Mouse (Mus musculus) liver, postnatal 0 days (tissue): ENCODE measurements around the gene Lce3e. TPM values are rescaled to one million over a fixed set of nuclear protein-coding genes. Genes with fewer than 3 reads are reported as not detected.

Experiments
- ATAC-seq: fragments of 200-750 bp; cut with Nextera tagmentation; 2 replicates; pipeline ENCODE4 v1.8.0; 2017; ENCODE audit warnings: mild to moderate bottlenecking, moderate library complexity
- DNase-seq: peaks from one replicate; pipeline ENCODE4 v3.0.0-alpha.2; 2016
- H3K27ac ChIP-seq: fragments of 300-500 bp; sonication (generic); 2 replicates; pipeline ENCODE4 v1.5.1; 2014; ENCODE audit warnings: antibody characterized with exemption, moderate library complexity, mild to moderate bottlenecking, low read depth
- H3K27me3 ChIP-seq: fragments of 300-500 bp; sonication (generic); 2 replicates; pipeline ENCODE4 v1.6.1; 2014; ENCODE audit warnings: low read length, control low read depth, mixed read lengths; ENCODE audit not compliant: insufficient read depth
- H3K36me3 ChIP-seq: fragments of 300-500 bp; sonication (generic); replicated peaks from 2 replicates; pipeline ENCODE4 v1.6.1; 2014; ENCODE audit warnings: mild to moderate bottlenecking, control low read depth, low read length, moderate library complexity, mixed read lengths; ENCODE audit not compliant: insufficient read depth
- H3K4me1 ChIP-seq: fragments of 300-500 bp; sonication (generic); 2 replicates; pipeline ENCODE4 v1.6.1; 2014; ENCODE audit warnings: antibody characterized with exemption, mild to moderate bottlenecking, control low read depth; ENCODE audit not compliant: insufficient read depth
- H3K4me2 ChIP-seq: fragments of 300-500 bp; sonication (generic); 2 replicates; pipeline ENCODE4 v1.6.1; 2014; ENCODE audit warnings: low read depth, mild to moderate bottlenecking, low read length, moderate library complexity, mixed read lengths
- H3K4me3 ChIP-seq: fragments of 300-500 bp; sonication (generic); 2 replicates; pipeline ENCODE4 v1.5.1; 2014; ENCODE audit warnings: low read depth, low read length
- H3K9ac ChIP-seq: fragments of 300-500 bp; sonication (generic); replicated peaks from 2 replicates; pipeline ENCODE4 v1.6.1; 2014; ENCODE audit warnings: mild to moderate bottlenecking, moderate library complexity
- H3K9me3 ChIP-seq: fragments of 300-500 bp; sonication (generic); 2 replicates; pipeline ENCODE4 v1.6.1; 2016; ENCODE audit warnings: mild to moderate bottlenecking, control low read depth, low read length, mixed read lengths
- CTCF ChIP-seq: sonication (generic); IDR thresholded peaks from 2 replicates; pipeline ENCODE4 v1.5.1; 2016; ENCODE audit warnings: antibody characterized with exemption, low read depth
- EP300 ChIP-seq: IDR thresholded peaks from 2 replicates; pipeline ENCODE4 v1.6.1; 2016; ENCODE audit warnings: antibody characterized with exemption, low read depth, mild to moderate bottlenecking
- WGBS: fragments of 180-500 bp; shearing (Covaris S2); extraction: QIAGEN DNeasy Blood & Tissue Kit; methylation state at CpG from one replicate; pipeline ENCODE4 v1.1.7; 2014; ENCODE audit not compliant: insufficient replicate concordance; 5-methylcytosine and 5-hydroxymethylcytosine counted together
- polyA plus RNA-seq: library from polyadenylated mRNA; unstranded; fragments of >200 nt; fragmentation: Nextera tagmentation; extraction: Ambion mirVana; gene quantifications from 2 replicates; pipeline ENCODE4 v1.2.1, GENCODE M21; 2015

Lce3e gene
- polyA plus RNA-seq, 1 experiment from 2014 or later: not detected

DNA sequence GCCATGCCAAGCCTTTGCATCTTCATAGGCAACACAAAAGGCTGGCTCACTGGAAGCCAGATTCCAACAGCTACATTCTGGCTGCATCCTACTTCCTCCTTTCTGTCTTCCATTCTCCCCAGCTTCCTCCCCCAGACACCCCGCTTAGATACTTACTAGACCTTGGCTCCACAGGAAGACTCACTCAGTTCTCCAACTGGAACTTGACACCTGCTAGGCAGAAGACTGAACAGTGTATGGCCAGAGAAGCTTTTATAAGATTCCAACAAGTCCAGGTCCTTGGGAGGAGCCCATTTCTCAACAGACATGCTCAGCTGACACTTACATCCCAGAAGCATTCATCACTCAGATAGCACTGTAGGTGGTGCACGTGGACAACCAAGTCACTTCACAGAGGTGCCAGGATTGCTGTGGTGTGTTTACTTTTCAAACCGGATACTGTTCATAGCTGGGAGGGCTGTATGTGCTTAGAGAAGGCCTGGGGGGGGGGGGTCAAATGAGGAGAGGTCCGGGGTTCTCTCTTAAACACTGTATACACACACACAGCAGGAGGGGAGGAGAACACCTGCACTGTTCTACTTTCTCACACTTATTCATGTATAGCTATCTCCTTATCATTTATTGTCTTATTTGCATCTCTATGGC, 48.7 kb downstream of the Lce3e start, which contains the start of gene Crct1:
Crct1 (minus strand) TSS at position 228 of the 645 bp plus-strand sequence.
- H3K27me3 ChIP-seq: no peaks in the 10 kb centered on the region
- H3K4me2 ChIP-seq: peak within 1 kb of the TSS; percentile 68
- no peak within 1 kb of the TSS for H3K9ac ChIP-seq
- TF ChIP-seq EP300: no peak
- TF ChIP-seq CTCF: no peak
- H3K36me3 ChIP-seq: no peaks in the 10 kb centered on the region
- no peak for ATAC-seq
- no peak within 1 kb of the TSS for H3K27ac ChIP-seq
- H3K9me3 ChIP-seq: no peaks in the 10 kb centered on the region
- no peak for DNase-seq
- peak within 1 kb of the TSS; percentile 35 for H3K4me3 ChIP-seq
- no peaks in the 10 kb centered on the region for H3K4me1 ChIP-seq
- 45% methylated on average over 4 of the region's 4 CpGs for WGBS

Other genes with a start within 250 kb of the Lce3e start
- not detected in 2 replicates for gene Lce1f, start 246.7 kb upstream of the Lce3e start, polyA plus RNA-seq
- gene Gm38119, start 228.0 kb upstream of the Lce3e start, polyA plus RNA-seq: not detected in 2 replicates
- not detected in 2 replicates for gene Lce1g, start 214.7 kb upstream of the Lce3e start, polyA plus RNA-seq
- not detected in 2 replicates for gene Lce1h, start 202.0 kb upstream of the Lce3e start, polyA plus RNA-seq
- not detected in 2 replicates for gene Lce1i, start 188.2 kb upstream of the Lce3e start, polyA plus RNA-seq
- not detected in 2 replicates for gene Lce1j, start 176.5 kb upstream of the Lce3e start, polyA plus RNA-seq
- gene Lce1k, start 159.2 kb upstream of the Lce3e start, polyA plus RNA-seq: not detected in 2 replicates
- not detected in 2 replicates for gene Kprp, start 139.8 kb upstream of the Lce3e start, polyA plus RNA-seq
- gene Lce1l, start 115.8 kb upstream of the Lce3e start, polyA plus RNA-seq: not detected in 2 replicates
- not detected in 2 replicates for gene 2310050C09Rik, start 96.8 kb upstream of the Lce3e start, polyA plus RNA-seq
- not detected in 2 replicates for gene Lce3a, start 40.8 kb upstream of the Lce3e start, polyA plus RNA-seq
- not detected in 2 replicates for gene Lce3b, start 34.1 kb upstream of the Lce3e start, polyA plus RNA-seq
- gene Lce3c, start 22.6 kb upstream of the Lce3e start, polyA plus RNA-seq: not detected in 2 replicates
- gene Lce3d, start 9.7 kb upstream of the Lce3e start, polyA plus RNA-seq: not detected in 2 replicates
- gene Lce3f, start 25.2 kb downstream of the Lce3e start, polyA plus RNA-seq: not detected in 2 replicates
- not detected in 2 replicates for gene Crct1, start 48.6 kb downstream of the Lce3e start, polyA plus RNA-seq
- gene Lce1m, start 52.0 kb downstream of the Lce3e start, polyA plus RNA-seq: not detected in 2 replicates
- gene Gm4858, start 101.8 kb downstream of the Lce3e start, polyA plus RNA-seq: not detected in 2 replicates
- not detected in 2 replicates for gene Crnn, start 177.7 kb downstream of the Lce3e start, polyA plus RNA-seq
- not detected in 2 replicates for gene Flg2, start 230.2 kb downstream of the Lce3e start, polyA plus RNA-seq